Mouse (Mus musculus): ENCODE results near the gene Slc26a10. TPM values are rescaled to one million over a fixed set of nuclear protein-coding genes. Genes with fewer than 3 reads are reported as not detected.

The Slc26a10 gene
- polyA plus RNA-seq, 1 experiment from 2014 or later = 1.1 TPM

DNA sequence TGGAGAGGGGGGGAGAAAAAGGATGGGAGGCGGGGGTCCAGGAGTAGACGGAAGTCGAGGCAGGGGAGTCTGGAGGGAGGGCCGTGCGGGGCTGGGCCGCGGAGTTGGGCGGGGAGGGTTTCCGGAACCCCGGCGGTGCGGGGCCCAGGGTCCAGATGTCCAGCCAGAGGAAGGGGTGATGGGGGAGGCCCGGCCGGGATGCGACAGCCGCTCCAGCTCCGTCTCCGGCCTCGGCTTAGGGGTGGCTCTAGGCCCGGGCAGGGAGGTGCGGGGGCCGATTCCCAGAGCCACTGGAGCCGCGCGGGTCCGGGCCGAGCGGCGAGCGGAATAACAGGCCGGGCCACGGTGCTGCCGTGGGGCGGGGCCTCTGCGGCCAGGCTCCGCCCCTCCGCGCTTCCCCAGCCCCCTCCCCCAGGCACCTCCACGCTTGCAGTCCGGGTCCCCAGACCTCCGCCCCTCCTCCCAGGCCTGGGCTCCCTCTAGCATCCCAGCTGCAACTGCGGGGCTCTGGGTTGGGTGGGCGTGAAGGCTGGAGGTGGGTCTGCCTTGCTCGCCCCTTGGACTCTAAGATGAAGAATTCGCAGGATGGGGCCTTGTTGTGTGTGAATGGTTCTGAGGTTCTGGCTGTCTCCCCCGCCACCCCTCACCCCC, 8.1 kb upstream of the Slc26a10 start:
- H3K9me3 ChIP-seq (ENCODE audit: control insufficient read depth, low read length) = 0 out of 2 replicates have a peak, but pooled peaks cover 3% of the 10 kb centered on the region
- peaks cover 3% of the 10 kb centered on the region; the same call in 1 of the 2 replicates for H3K27me3 ChIP-seq (ENCODE audit: control insufficient read depth, insufficient read depth, low read depth, low read length)
- H3K4me2 ChIP-seq (ENCODE audit: low read depth, low read length) = peak overlapping the region; percentile 94
- H3K27ac ChIP-seq (ENCODE audit: low read length) = peak overlapping the region; percentile 93
- 0% methylated on average over 30 of the region's 46 CpGs for WGBS
- peak; percentile 84 for ATAC-seq (ENCODE audit: low read depth)
- peaks cover 10% of the 10 kb centered on the region for H3K36me3 ChIP-seq (ENCODE audit: control insufficient read depth, insufficient read depth, low read length)
- peak overlapping the region; percentile 82 for H3K9ac ChIP-seq (ENCODE audit: low read length)
- peak overlapping the region; percentile 67 for H3K4me3 ChIP-seq (ENCODE audit: low read length)
- H3K4me1 ChIP-seq (replicated peaks; ENCODE audit: control insufficient read depth, insufficient read depth, low read length) = peaks cover 30% of the 10 kb centered on the region

GRCm38 (mm10) chr10:127188079-127188453, 7.6 kb upstream of the Slc26a10 start:
- Histone ChIP-seq H3K9me3 (ENCODE audit: control insufficient read depth, low read length) (0 out of 2 replicates have a peak, but pooled peaks cover 3% of the 10 kb centered on the region), H3K27me3 (ENCODE audit: control insufficient read depth, insufficient read depth, low read depth, low read length) (peaks cover 3% of the 10 kb centered on the region; the same call in 1 of the 2 replicates), H3K36me3 (ENCODE audit: control insufficient read depth, insufficient read depth, low read length) (peaks cover 10% of the 10 kb centered on the region), H3K4me2 (ENCODE audit: low read depth, low read length) (peak overlapping the region; percentile 94), H3K4me1 (replicated peaks; ENCODE audit: control insufficient read depth, insufficient read depth, low read length) (peaks cover 30% of the 10 kb centered on the region), H3K4me3 (ENCODE audit: low read length) (peak overlapping the region; percentile 67), H3K27ac (ENCODE audit: low read length) (peak overlapping the region; percentile 93), H3K9ac (ENCODE audit: low read length) (peak overlapping the region; percentile 82)
- ATAC-seq (ENCODE audit: low read depth) = no peak
- WGBS = under 1% methylated on average over 15 of the region's 21 CpGs

DNA sequence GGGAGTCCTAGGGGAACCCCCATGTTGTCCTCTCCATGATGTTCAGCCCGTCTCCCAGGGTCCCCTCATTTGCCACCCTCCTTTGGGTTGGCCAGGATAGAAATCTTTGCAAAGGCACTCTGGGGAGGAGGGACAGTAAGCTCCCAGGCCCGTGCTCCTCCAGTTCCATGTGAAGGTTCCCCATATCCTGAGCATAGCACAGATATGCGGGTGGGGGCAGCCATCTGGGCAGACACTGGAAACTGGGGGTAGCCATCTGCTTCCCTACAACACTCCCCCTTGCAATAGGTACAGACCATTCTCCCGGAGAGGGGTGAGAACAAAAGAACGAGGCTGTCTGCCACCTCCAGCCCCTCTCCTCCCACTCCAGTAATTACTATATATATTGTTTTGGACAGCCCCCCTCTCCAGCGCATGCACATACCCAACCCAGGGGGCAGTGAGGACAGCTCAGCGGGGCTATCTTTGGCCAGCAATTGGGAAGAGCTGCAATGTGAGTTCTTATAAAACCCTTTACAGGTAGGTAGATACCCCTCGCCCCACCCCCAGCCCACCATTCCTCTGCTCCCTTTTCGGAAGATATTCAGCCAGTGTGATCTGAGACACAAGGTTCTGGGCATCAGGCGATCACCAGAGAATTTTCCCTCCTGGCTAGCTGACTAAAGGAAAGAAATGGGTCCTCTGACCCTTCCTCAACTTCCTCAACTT, 7.1 kb upstream of the Slc26a10 start:
- Histone ChIP-seq H3K9me3 (ENCODE audit: control insufficient read depth, low read length) (0 out of 2 replicates have a peak, but pooled peaks cover 3% of the 10 kb centered on the region), H3K27me3 (ENCODE audit: control insufficient read depth, insufficient read depth, low read depth, low read length) (peaks cover 3% of the 10 kb centered on the region; the same call in 1 of the 2 replicates), H3K36me3 (ENCODE audit: control insufficient read depth, insufficient read depth, low read length) (peaks cover 10% of the 10 kb centered on the region), H3K4me3 (ENCODE audit: low read length) (peak overlapping the region; percentile 67), H3K4me2 (ENCODE audit: low read depth, low read length) (peak overlapping the region; percentile 94), H3K4me1 (replicated peaks; ENCODE audit: control insufficient read depth, insufficient read depth, low read length) (peaks cover 30% of the 10 kb centered on the region), H3K27ac (ENCODE audit: low read length) (peak overlapping the region; percentile 93; the same call in 1 of the 2 replicates), H3K9ac (ENCODE audit: low read length) (peak overlapping the region; percentile 82)
- WGBS = 51% methylated on average over 10 of the region's 10 CpGs
- no peak for ATAC-seq (ENCODE audit: low read depth)

- peaks cover 29% of the 10 kb centered on the region for H3K4me1 ChIP-seq (replicated peaks; ENCODE audit: control insufficient read depth, insufficient read depth, low read length)
- 88% methylated on average over 1 of the region's 1 CpGs for WGBS
- H3K27ac ChIP-seq (ENCODE audit: low read length) = no peak overlapping the region
- ATAC-seq (ENCODE audit: low read depth) = no peak
- peaks cover 5% of the 10 kb centered on the region; the same call in 1 of the 2 replicates for H3K27me3 ChIP-seq (ENCODE audit: control insufficient read depth, insufficient read depth, low read depth, low read length)
- no peak overlapping the region for H3K9ac ChIP-seq (ENCODE audit: low read length)
- H3K9me3 ChIP-seq (ENCODE audit: control insufficient read depth, low read length) = 0 out of 2 replicates have a peak, but pooled peaks cover 3% of the 10 kb centered on the region
- no peak overlapping the region for H3K4me3 ChIP-seq (ENCODE audit: low read length)
- H3K4me2 ChIP-seq (ENCODE audit: low read depth, low read length) = no peak overlapping the region
- H3K36me3 ChIP-seq (ENCODE audit: control insufficient read depth, insufficient read depth, low read length) = peaks cover 7% of the 10 kb centered on the region
Measured at GRCm38 (mm10) chr10:127186451-127186850, 6.0 kb upstream of the Slc26a10 start.

DNA sequence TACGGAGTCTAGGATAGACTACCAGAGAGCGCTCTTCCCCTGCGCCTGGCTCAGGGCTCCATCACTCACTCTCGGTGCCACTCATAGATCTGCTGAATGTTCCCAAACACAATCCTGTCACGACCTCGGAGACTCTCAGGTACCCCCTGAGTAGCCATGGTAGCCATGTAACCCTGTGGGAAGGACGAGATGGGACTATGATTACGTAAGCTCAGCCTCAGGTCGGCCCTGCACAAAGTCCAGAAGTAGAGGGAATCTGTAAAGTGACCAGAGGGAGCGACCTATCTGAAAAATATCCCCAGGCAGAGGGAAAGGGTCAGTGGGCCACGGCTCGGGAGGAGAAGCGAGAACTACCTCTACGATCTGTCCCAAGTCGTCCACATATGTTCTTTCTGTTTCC, 5.1 kb upstream of the Slc26a10 start:
- WGBS = 76% methylated on average over 15 of the region's 15 CpGs
- no peak overlapping the region for H3K9ac ChIP-seq (ENCODE audit: low read length)
- no peak for ATAC-seq (ENCODE audit: low read depth)
- H3K27ac ChIP-seq (ENCODE audit: low read length) = no peak overlapping the region
- H3K4me1 ChIP-seq (replicated peaks; ENCODE audit: control insufficient read depth, insufficient read depth, low read length) = peaks cover 21% of the 10 kb centered on the region
- H3K9me3 ChIP-seq (ENCODE audit: control insufficient read depth, low read length) = 0 out of 2 replicates have a peak, but pooled peaks cover 3% of the 10 kb centered on the region
- no peak overlapping the region for H3K4me3 ChIP-seq (ENCODE audit: low read length)
- peaks cover 13% of the 10 kb centered on the region for H3K27me3 ChIP-seq (ENCODE audit: control insufficient read depth, insufficient read depth, low read depth, low read length)
- peaks cover 7% of the 10 kb centered on the region for H3K36me3 ChIP-seq (ENCODE audit: control insufficient read depth, insufficient read depth, low read length)
- no peak overlapping the region for H3K4me2 ChIP-seq (ENCODE audit: low read depth, low read length)

GRCm38 (mm10) chr10:127185101-127185500, 4.7 kb upstream of the Slc26a10 start:
- Histone ChIP-seq H3K9ac (ENCODE audit: low read length) (no peak overlapping the region), H3K36me3 (ENCODE audit: control insufficient read depth, insufficient read depth, low read length) (peaks cover 7% of the 10 kb centered on the region), H3K27me3 (ENCODE audit: control insufficient read depth, insufficient read depth, low read depth, low read length) (peaks cover 17% of the 10 kb centered on the region), H3K4me3 (ENCODE audit: low read length) (no peak overlapping the region), H3K4me2 (ENCODE audit: low read depth, low read length) (no peak overlapping the region), H3K9me3 (ENCODE audit: control insufficient read depth, low read length) (0 out of 2 replicates have a peak, but pooled peaks cover 3% of the 10 kb centered on the region), H3K27ac (ENCODE audit: low read length) (no peak overlapping the region), H3K4me1 (replicated peaks; ENCODE audit: control insufficient read depth, insufficient read depth, low read length) (peaks cover 20% of the 10 kb centered on the region)
- ATAC-seq (ENCODE audit: low read depth) = no peak
- WGBS = 69% methylated on average over 9 of the region's 9 CpGs

DNA sequence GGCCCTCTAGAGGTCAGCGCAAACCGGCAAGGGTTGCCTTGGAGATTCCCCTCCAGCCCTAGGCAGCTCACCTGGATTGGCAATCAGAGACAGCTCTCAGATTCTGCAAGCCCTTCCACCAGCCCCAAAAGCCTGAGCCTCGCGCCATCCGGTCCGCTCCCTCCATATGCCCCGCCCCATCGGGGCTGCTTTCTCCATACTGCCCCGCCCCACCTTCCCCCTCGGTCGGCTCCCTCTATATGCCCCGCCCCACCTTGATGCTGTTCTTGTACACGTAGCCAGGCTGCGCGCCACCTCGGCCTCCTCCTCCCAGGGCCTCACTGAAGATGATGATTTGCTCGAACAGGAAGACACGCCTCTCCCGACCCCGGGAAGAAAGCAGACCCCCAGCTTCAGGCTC, 3.3 kb upstream of the Slc26a10 start:
- Histone ChIP-seq H3K9me3 (ENCODE audit: control insufficient read depth, low read length) (0 out of 2 replicates have a peak, but pooled peaks cover 3% of the 10 kb centered on the region), H3K27me3 (ENCODE audit: control insufficient read depth, insufficient read depth, low read depth, low read length) (peaks cover 31% of the 10 kb centered on the region), H3K4me2 (ENCODE audit: low read depth, low read length) (peak overlapping the region; percentile 21; the same call in 1 of the 2 replicates), H3K4me1 (replicated peaks; ENCODE audit: control insufficient read depth, insufficient read depth, low read length) (peaks cover 8% of the 10 kb centered on the region), H3K4me3 (ENCODE audit: low read length) (no peak overlapping the region), H3K9ac (ENCODE audit: low read length) (no peak overlapping the region), H3K27ac (ENCODE audit: low read length) (no peak overlapping the region), H3K36me3 (ENCODE audit: control insufficient read depth, insufficient read depth, low read length) (peaks cover 7% of the 10 kb centered on the region)
- ATAC-seq (ENCODE audit: low read depth) = no peak
- WGBS = 28% methylated on average over 20 of the region's 20 CpGs

- H3K4me1 ChIP-seq (replicated peaks; ENCODE audit: control insufficient read depth, insufficient read depth, low read length) = peaks cover 12% of the 10 kb centered on the region
- 0 out of 2 replicates have a peak, but pooled peaks cover 3% of the 10 kb centered on the region for H3K9me3 ChIP-seq (ENCODE audit: control insufficient read depth, low read length)
- no peak for ATAC-seq (ENCODE audit: low read depth)
- no peak overlapping the region for H3K9ac ChIP-seq (ENCODE audit: low read length)
- H3K4me3 ChIP-seq (ENCODE audit: low read length) = no peak overlapping the region
- H3K27ac ChIP-seq (ENCODE audit: low read length) = no peak overlapping the region
- H3K36me3 ChIP-seq (ENCODE audit: control insufficient read depth, insufficient read depth, low read length) = peaks cover 7% of the 10 kb centered on the region
- H3K27me3 ChIP-seq (ENCODE audit: control insufficient read depth, insufficient read depth, low read depth, low read length) = peaks cover 41% of the 10 kb centered on the region
- WGBS = 77% methylated on average over 4 of the region's 4 CpGs
- no peak overlapping the region for H3K4me2 ChIP-seq (ENCODE audit: low read depth, low read length)
Measured at GRCm38 (mm10) chr10:127182624-127183023, 2.2 kb upstream of the Slc26a10 start.

DNA sequence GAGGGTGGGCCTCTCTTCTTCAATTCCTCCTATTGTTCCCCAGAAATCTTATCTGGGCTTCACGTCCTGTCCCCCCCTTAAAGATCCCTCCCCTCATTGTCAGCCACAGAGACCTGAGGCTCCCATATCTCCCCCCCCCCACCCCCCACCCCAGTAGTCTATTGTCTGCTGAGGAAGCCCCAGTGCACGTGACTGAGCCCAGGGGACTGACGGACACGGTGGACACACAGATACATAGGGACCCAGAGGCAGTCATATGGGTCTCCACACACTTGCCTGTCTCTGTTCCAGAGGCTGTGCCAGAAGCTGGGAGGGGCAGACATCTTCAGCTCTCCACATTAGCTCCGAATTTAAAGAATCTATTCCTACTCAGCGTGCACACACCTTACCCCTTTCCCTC, 1.1 kb upstream of the Slc26a10 start:
- Histone ChIP-seq H3K9ac (ENCODE audit: low read length) (no peak overlapping the region), H3K4me1 (replicated peaks; ENCODE audit: control insufficient read depth, insufficient read depth, low read length) (peaks cover 12% of the 10 kb centered on the region), H3K9me3 (ENCODE audit: control insufficient read depth, low read length) (0 out of 2 replicates have a peak, but pooled peaks cover 1% of the 10 kb centered on the region), H3K27me3 (ENCODE audit: control insufficient read depth, insufficient read depth, low read depth, low read length) (peaks cover 49% of the 10 kb centered on the region), H3K27ac (ENCODE audit: low read length) (no peak overlapping the region), H3K36me3 (ENCODE audit: control insufficient read depth, insufficient read depth, low read length) (peaks cover 2% of the 10 kb centered on the region), H3K4me2 (ENCODE audit: low read depth, low read length) (no peak overlapping the region), H3K4me3 (ENCODE audit: low read length) (no peak overlapping the region)
- WGBS = 53% methylated on average over 6 of the region's 6 CpGs
- ATAC-seq (ENCODE audit: low read depth) = no peak
